Mouse (Mus musculus): ENCODE measurements around the gene Alpk3. TPM values are rescaled to one million over a fixed set of nuclear protein-coding genes. Genes with fewer than 3 reads are reported as not detected.

The Alpk3 gene
- polyA plus RNA-seq, 2 experiments from 2014 or later, result 0.29 to 0.46 TPM

- ATAC-seq, result peak; percentile 96
Observed at GRCm38 (mm10) chr7:81075299-81075698, 17.9 kb downstream of the Alpk3 start.

DNA sequence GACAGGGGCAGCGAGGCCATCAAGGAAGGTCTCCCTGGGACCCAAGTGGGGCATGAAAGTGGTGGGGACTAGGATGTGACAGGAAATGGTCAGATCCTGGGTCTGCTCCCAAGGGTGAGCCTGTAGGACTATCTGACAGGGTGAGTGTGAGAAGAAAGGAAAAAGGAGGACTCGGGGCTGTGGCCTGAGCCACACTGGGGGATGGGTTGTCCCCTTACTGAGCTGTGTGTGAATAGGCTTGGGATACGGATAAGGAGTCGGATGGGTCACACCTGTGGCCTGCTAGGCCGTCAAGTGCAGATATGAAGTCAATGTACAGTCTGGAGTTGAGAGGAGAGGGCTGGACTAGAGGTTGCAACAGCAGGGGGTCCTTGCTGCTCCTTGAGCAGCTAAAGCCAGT is 18.3 kb downstream of the Alpk3 start:
- ATAC-seq, result no peak

GRCm38 (mm10) chr7:81077009-81077408 is 19.6 kb downstream of the Alpk3 start:
- no peak for ATAC-seq

DNA sequence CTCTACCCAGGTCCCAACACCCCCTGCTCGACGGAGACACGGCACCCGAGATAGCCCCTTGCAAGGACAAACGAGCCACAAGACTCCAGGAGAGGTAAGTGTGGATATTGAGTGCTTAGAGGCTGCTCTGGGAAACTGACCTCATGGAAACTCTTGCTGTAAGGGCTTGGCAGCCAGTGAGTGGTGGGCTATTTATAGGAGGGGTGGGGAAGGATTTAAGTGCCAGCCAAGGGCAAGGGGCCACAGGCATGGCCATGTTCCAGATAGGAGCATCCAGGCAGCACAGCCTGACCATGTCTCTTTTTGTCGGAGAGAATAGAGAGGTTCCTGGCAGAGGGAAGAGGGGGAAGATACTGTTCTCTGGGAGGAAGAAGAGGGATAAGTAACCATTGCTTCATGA is 21.3 kb downstream of the Alpk3 start:
- no peak for ATAC-seq

- no peak for ATAC-seq
Observed at GRCm38 (mm10) chr7:81093420-81093965, 36.1 kb downstream of the Alpk3 start.

- ATAC-seq, result no peak
Observed at GRCm38 (mm10) chr7:81094104-81094757, 36.8 kb downstream of the Alpk3 start.

DNA sequence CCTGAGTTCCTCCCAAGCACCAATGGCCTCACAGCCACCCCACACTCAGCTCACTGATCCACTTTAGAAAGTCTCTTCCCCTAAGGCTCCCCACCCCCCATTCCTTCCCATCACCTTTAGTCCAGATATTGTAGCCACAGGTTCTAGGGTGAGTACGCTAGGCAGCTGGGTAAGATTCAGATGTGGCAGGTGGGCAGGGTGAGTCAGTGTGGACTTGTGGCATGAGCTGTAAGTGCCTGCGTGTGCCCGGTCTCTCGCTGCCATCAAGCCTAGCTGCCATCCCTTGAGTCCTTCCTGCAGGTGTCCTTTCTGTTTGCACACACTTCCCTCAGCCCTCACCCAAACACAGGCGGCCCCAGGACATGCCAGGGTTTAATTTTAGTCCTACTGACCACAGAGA is 42.9 kb downstream of the Alpk3 start:
- ATAC-seq, result no peak

DNA sequence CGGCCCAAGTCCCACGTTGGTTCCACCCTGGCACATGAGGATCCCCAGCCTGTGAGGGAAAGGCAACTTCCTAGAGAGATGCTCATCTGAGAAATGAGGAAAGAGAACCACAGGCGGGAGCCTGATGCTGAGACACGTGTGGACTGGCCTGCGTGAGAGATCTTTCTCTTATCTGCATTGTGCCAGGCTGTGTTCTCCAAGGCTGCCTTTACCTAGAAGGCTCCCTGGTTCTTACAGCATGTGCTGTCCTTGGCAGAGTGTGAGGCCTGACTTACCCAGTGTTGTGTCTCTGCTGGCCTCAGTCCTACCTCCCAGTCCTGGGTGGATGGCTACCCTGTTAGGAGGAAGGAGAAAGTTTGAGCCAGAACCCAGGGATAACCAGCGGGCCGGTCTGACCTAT is 45.5 kb downstream of the Alpk3 start:
- no peak for ATAC-seq

DNA sequence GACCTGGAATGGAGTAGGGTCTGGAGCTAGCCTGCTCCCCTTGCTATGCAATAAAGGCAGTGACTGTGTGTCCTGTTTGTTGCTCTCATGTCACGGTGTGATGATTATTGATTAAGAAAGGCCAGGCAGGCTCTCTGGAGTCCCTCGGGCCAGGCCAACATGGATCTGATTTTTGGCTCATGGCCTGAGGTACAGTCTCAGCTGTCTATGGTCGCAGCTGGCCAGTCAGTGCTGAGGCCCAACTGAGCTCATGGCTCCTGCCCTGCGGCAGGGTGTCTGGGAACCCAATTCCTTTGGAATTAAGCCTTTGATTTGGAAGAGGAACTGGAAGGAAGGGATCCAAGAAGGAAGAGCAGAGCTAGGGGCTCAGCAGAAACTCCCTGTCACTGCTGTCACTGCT is 48.1 kb downstream of the Alpk3 start:
- ATAC-seq, result no peak

DNA sequence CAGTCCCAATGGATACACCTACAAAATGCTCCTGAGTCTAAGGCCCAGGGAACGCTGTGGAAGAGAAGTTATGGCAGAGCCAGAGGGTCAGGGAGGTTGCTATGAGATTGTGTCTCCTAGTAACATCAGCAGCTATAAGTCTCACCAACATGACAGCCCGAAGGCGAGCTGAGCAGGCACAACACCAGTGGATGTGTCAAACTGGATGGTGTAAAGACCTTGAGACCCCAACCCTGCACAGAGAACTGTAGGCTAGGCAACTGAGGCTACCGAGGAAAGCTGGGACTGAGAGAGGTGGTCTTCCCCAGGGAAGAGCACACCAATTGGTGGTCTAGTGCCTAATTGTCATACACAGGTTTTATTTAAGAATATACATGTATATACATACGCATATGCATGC is 50.8 kb downstream of the Alpk3 start:
- ATAC-seq, result no peak

- ATAC-seq, result no peak
Observed at GRCm38 (mm10) chr7:81109717-81110651, 52.6 kb downstream of the Alpk3 start.

GRCm38 (mm10) chr7:81110791-81111190 is 53.4 kb downstream of the Alpk3 start:
- no peak for ATAC-seq

GRCm38 (mm10) chr7:81111729-81112128 is 54.3 kb downstream of the Alpk3 start:
- no peak for ATAC-seq

DNA sequence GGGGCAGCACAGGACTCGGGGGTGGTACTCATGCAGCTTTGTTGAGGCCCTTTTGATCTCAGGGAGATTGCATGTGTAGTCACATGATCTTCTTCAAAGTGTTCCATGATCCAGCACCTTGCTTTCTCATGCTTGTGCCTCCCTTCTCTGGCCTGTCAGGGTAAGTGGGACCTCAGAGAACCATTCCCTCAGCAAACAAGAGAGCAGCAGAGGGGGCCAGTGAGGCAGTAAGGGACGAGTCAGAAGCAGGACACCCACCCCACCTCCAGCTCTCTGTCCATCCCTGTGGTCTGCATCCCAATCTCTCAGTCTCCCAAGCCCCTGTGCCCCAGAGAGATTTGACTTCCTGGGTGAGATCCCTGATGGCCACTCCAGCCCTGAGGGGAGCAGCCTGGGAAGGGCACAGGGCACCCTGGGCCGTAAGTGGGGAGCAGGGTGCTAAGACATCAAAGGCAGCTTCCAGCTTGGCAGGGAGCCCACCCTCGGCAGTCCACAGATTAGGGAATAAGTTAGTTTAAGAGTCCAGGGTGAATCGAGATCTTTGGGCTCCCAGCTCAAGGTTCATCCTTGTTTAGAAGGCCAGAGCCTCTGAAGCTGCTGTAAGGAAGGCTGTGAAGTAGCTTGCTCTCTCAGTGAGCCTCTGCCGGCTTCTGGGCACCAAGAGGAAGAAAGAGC is 55.4 kb downstream of the Alpk3 start:
- ATAC-seq, result no peak

- ATAC-seq, result no peak
Observed at GRCm38 (mm10) chr7:81114555-81114954, 57.2 kb downstream of the Alpk3 start, which contains the start of gene Slc28a1. TSS of gene Slc28a1 (plus strand) at chr7:81114799.

DNA sequence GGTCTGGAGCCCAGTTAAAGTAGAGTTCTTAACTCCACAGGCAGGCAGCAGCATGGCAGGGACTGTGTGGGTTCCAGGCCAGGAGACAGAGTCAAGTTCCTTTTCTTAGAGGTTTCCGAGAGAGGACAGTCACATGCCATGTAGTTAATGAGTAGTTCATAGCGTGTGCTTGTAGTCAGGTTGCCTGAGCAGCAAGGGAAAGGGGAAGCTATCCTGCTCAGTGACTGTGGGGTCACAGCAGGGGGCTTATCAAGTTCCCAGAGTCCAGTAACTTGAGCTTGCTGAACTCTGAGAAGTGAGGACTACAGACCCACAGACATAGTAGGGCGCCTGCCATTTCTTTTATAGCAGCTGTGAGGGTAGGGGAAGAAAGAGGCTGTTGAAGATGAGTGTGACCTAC is 63.7 kb downstream of the Alpk3 start:
- ATAC-seq, result no peak

- ATAC-seq, result no peak
Observed at GRCm38 (mm10) chr7:81122808-81123207, 65.4 kb downstream of the Alpk3 start.

GRCm38 (mm10) chr7:81123553-81123952 is 66.2 kb downstream of the Alpk3 start:
- ATAC-seq, result no peak

- ATAC-seq, result no peak
Observed at GRCm38 (mm10) chr7:81124773-81125172, 67.4 kb downstream of the Alpk3 start.

- ATAC-seq, result no peak
Observed at GRCm38 (mm10) chr7:81125215-81126175, 68.1 kb downstream of the Alpk3 start.

GRCm38 (mm10) chr7:81131864-81132263 is 74.5 kb downstream of the Alpk3 start:
- ATAC-seq, result no peak

- ATAC-seq, result no peak
Observed at GRCm38 (mm10) chr7:81132851-81133279, 75.5 kb downstream of the Alpk3 start.

All from CD4-positive, CD25-positive, alpha-beta regulatory T cell, adult 4 months (primary cell).